Mouse (Mus musculus): ENCODE data around the gene Tada2b. TPM values are rescaled to one million over a fixed set of nuclear protein-coding genes. Genes with fewer than 3 reads are reported as not detected.
A peak's percentile ranks its signal among the peaks of the same experiment; 100 is the strongest.

Gene Tada2b
- total and polyA plus RNA-seq, 3 experiments = 9.6 to 24.9 TPM; not detected in 1

- H3K4me3 ChIP-seq (ENCODE audit: control insufficient read depth in 1 of 2, insufficient read depth in 1 of 2, low read depth in 2 of 2, low read length in 2 of 2) = no peak overlapping the region
- no peak overlapping the region; the same call in 1 of the 2 replicates for H3K27ac ChIP-seq (ENCODE audit: control insufficient read depth, low read depth, low read length)
- TF ChIP-seq JUND (IDR thresholded peaks at IDR 0.05; ENCODE audit: low read depth, low read length) = no peak
- TF ChIP-seq GATA1 (IDR thresholded peaks at IDR 0.05; ENCODE audit: low read depth, low read length) = no peak
- no peak for TF ChIP-seq E2F4 (IDR thresholded peaks at IDR 0.05; ENCODE audit: borderline replicate concordance, low read depth, low read length)
- TF ChIP-seq GABPA (IDR thresholded peaks at IDR 0.05; ENCODE audit: low read depth, low read length) = no peak
- no peak for TF ChIP-seq ZNF384 (IDR thresholded peaks at IDR 0.05; ENCODE audit: low read depth, low read length)
- TF ChIP-seq ETS1 (IDR thresholded peaks at IDR 0.05; ENCODE audit: low read depth, low read length) = no peak
- TF ChIP-seq MYB (IDR thresholded peaks at IDR 0.05; ENCODE audit: low read depth, low read length) = no peak
- TF ChIP-seq POLR2A (IDR thresholded peaks at IDR 0.05; ENCODE audit: control insufficient read depth in 1 of 2, insufficient read depth in 1 of 2, low read depth in 1 of 2, low read length in 2 of 2, poor library complexity in 1 of 2) = no peak
- TF ChIP-seq CHD2 (IDR thresholded peaks at IDR 0.05; ENCODE audit: low read length) = no peak
- TF ChIP-seq USF1 (IDR thresholded peaks at IDR 0.05; ENCODE audit: low read depth, low read length) = no peak
- no peak overlapping the region for H3K9ac ChIP-seq (ENCODE audit: control insufficient read depth, low read depth, low read length, poor library complexity, severe bottlenecking)
- H3K9me3 ChIP-seq (replicated peaks; ENCODE audit: insufficient read depth, low read length) = no peaks in the 10 kb centered on the region
- H3K4me1 ChIP-seq (ENCODE audit: control insufficient read depth in 1 of 2, insufficient read depth in 2 of 2, low read length in 2 of 2) = no peaks in the 10 kb centered on the region
- H3K27me3 ChIP-seq (ENCODE audit: control insufficient read depth in 1 of 2, insufficient read depth in 2 of 2, low read length in 2 of 2) = no peaks in the 10 kb centered on the region
- H3K79me2 ChIP-seq (ENCODE audit: control insufficient read depth, insufficient read depth, low read length, poor library complexity) = no peaks in the 10 kb centered on the region
- H3K36me3 ChIP-seq (ENCODE audit: control insufficient read depth in 1 of 2, insufficient read depth in 2 of 2, low read length in 2 of 2) = peaks cover 3 to 11% of the 10 kb centered on the region in 2 experiments; a peak in 3 of 4 replicates
- no peak for DNase-seq (ENCODE audit: low read depth, low spot score)
These were observed 31.5 kb upstream of the Tada2b start for GRCm38 (mm10) chr5:36515558-36515957.

GRCm38 (mm10) chr5:36515126-36515525, 31.0 kb upstream of the Tada2b start:
- Histone ChIP-seq H3K36me3 (ENCODE audit: control insufficient read depth in 1 of 2, insufficient read depth in 2 of 2, low read length in 2 of 2) (peaks cover 3 to 11% of the 10 kb centered on the region in 2 experiments; a peak in 3 of 4 replicates), H3K27ac (ENCODE audit: control insufficient read depth, low read depth, low read length) (no peak overlapping the region; the same call in 1 of the 2 replicates), H3K4me1 (ENCODE audit: control insufficient read depth in 1 of 2, insufficient read depth in 2 of 2, low read length in 2 of 2) (no peaks in the 10 kb centered on the region), H3K9ac (ENCODE audit: control insufficient read depth, low read depth, low read length, poor library complexity, severe bottlenecking) (no peak overlapping the region), H3K9me3 (replicated peaks; ENCODE audit: insufficient read depth, low read length) (no peaks in the 10 kb centered on the region), H3K4me3 (ENCODE audit: control insufficient read depth in 1 of 2, insufficient read depth in 1 of 2, low read depth in 2 of 2, low read length in 2 of 2) (no peak overlapping the region), H3K79me2 (ENCODE audit: control insufficient read depth, insufficient read depth, low read length, poor library complexity) (no peaks in the 10 kb centered on the region), H3K27me3 (ENCODE audit: control insufficient read depth in 1 of 2, insufficient read depth in 2 of 2, low read length in 2 of 2) (no peaks in the 10 kb centered on the region)
- peak; percentile 64 for DNase-seq (ENCODE audit: low read depth, low spot score)
- TF ChIP-seq EP300 (IDR thresholded peaks at IDR 0.05; ENCODE audit: low read depth in 1 of 2, low read length in 2 of 2) (peak; percentile 43 to 49; a peak in 3 of 4 replicates), POLR2A (IDR thresholded peaks at IDR 0.05; ENCODE audit: control insufficient read depth in 1 of 2, insufficient read depth in 1 of 2, low read depth in 1 of 2, low read length in 2 of 2, poor library complexity in 1 of 2) (no peak), TAL1 (IDR thresholded peaks at IDR 0.05; ENCODE audit: low read length) (no peak), SIN3A (IDR thresholded peaks at IDR 0.05; ENCODE audit: low read length) (0 out of 2 replicates have a peak, but pooled peaks have one; percentile 21), KAT2A (conservative IDR thresholded peaks at IDR 0.05; ENCODE audit: low read depth, low read length) (no peak), ZNF384 (IDR thresholded peaks at IDR 0.05; ENCODE audit: low read depth, low read length) (peak; percentile 78)

- no peak for DNase-seq (ENCODE audit: low read depth, low spot score)
- Histone ChIP-seq H3K36me3 (ENCODE audit: control insufficient read depth in 1 of 2, insufficient read depth in 2 of 2, low read length in 2 of 2) (peaks cover 3 to 9% of the 10 kb centered on the region in 2 experiments; a peak in 3 of 4 replicates), H3K9me3 (replicated peaks; ENCODE audit: insufficient read depth, low read length) (no peaks in the 10 kb centered on the region), H3K9ac (ENCODE audit: control insufficient read depth, low read depth, low read length, poor library complexity, severe bottlenecking) (no peak overlapping the region), H3K4me1 (ENCODE audit: control insufficient read depth in 1 of 2, insufficient read depth in 2 of 2, low read length in 2 of 2) (no peaks in the 10 kb centered on the region), H3K27me3 (ENCODE audit: control insufficient read depth in 1 of 2, insufficient read depth in 2 of 2, low read length in 2 of 2) (no peaks in the 10 kb centered on the region), H3K27ac (ENCODE audit: control insufficient read depth, low read depth, low read length) (no peak overlapping the region), H3K79me2 (ENCODE audit: control insufficient read depth, insufficient read depth, low read length, poor library complexity) (no peaks in the 10 kb centered on the region), H3K4me3 (ENCODE audit: control insufficient read depth in 1 of 2, insufficient read depth in 1 of 2, low read depth in 2 of 2, low read length in 2 of 2) (no peak overlapping the region)
- TF ChIP-seq MXI1 (IDR thresholded peaks at IDR 0.05; ENCODE audit: low read depth, low read length) (no peak), ETS1 (IDR thresholded peaks at IDR 0.05; ENCODE audit: low read depth, low read length) (no peak), CTCF (IDR thresholded peaks at IDR 0.05 in 2 of 3, conservative IDR thresholded peaks at IDR 0.05 in 1 of 3; ENCODE audit: control insufficient read depth in 1 of 3, insufficient read depth in 1 of 3, low read depth in 2 of 3, low read length in 3 of 3, poor library complexity in 1 of 3, severe bottlenecking in 1 of 3) (no peak)
These were observed 26.9 kb upstream of the Tada2b start for GRCm38 (mm10) chr5:36510956-36511355.

Measured in MEL (cell line).